Mouse (Mus musculus) MEL (cell line): ENCODE measurements around the gene Med8.

Source experiments
- EP300 ChIP-seq, 2 experiments: IDR thresholded peaks; 2 replicates each; pipeline ENCODE4 v1.6.1; 2011; ENCODE audit warnings: improper control_type of control experiment in 2 of 2, low read length in 2 of 2, low read depth in 1 of 2, mild to moderate bottlenecking in 1 of 2
- ETS1 ChIP-seq: IDR thresholded peaks from 2 replicates; pipeline ENCODE4 v1.6.1; 2012; ENCODE audit warnings: low read depth, mild to moderate bottlenecking, inconsistent platforms, low read length, improper control_type of control experiment, moderate library complexity
- GABPA ChIP-seq: IDR thresholded peaks from 2 replicates; pipeline ENCODE4 v1.6.1; 2012; ENCODE audit warnings: low read depth, mild to moderate bottlenecking, inconsistent platforms, low read length, improper control_type of control experiment, moderate library complexity
- MAFK ChIP-seq: IDR thresholded peaks from 2 replicates; pipeline ENCODE4 v1.6.1; 2011; ENCODE audit warnings: low read depth, mild to moderate bottlenecking, low read length, improper control_type of control experiment, borderline replicate concordance
- ZC3H11A ChIP-seq: IDR thresholded peaks from 2 replicates; pipeline ENCODE4 v1.6.1; 2012; ENCODE audit warnings: low read depth, mild to moderate bottlenecking, inconsistent platforms, low read length, improper control_type of control experiment
- ZKSCAN1 ChIP-seq: IDR thresholded peaks from 2 replicates; pipeline ENCODE4 v1.6.1; 2012; ENCODE audit warnings: low read depth, mild to moderate bottlenecking, inconsistent platforms, low read length, improper control_type of control experiment, moderate library complexity

- no peak for TF ChIP-seq GABPA
- no peak for TF ChIP-seq ZKSCAN1
- TF ChIP-seq ZC3H11A: no peak
- TF ChIP-seq MAFK: no peak
- TF ChIP-seq ETS1: no peak
- TF ChIP-seq EP300 (IDR thresholded peaks at IDR 0.05; ENCODE audit: low read depth in 1 of 2, low read length in 2 of 2): no peak
Measured at GRCm38 (mm10) chr4:118363985-118364384, 45.2 kb upstream of the Med8 start.
